Mouse (Mus musculus) layer of hippocampus, adult 2 months (tissue): ENCODE results near the gene Susd4. TPM values are rescaled to one million over a fixed set of nuclear protein-coding genes. Genes with fewer than 3 reads are reported as not detected.

Experiments used
- DNase-seq, 2 experiments: peaks; one replicate each; pipeline ENCODE4 v3.0.0; 2022; ENCODE audit warnings: low spot score in 2 of 2
- H3K27ac ChIP-seq: fragments of 200-600 bp; 2 replicates; pipeline ENCODE4 v1.8.1; 2022
- H3K4me3 ChIP-seq: fragments of 200-600 bp; 2 replicates; pipeline ENCODE4 v1.8.1; 2022; ENCODE audit warnings: mild to moderate bottlenecking
- CTCF ChIP-seq: fragments of 200-600 bp; conservative IDR thresholded peaks from 2 replicates; pipeline ENCODE4 v1.8.1; 2022; ENCODE audit warnings: antibody characterized with exemption, mild to moderate bottlenecking, moderate library complexity
- total RNA-seq, 2 experiments: library from RNA; stranded (reverse); gene quantifications; 2 replicates each; pipeline ENCODE4 v1.2.3; 2021

Susd4 gene
- total RNA-seq, 2 experiments from 2014 or later = 127 to 135 TPM

DNA sequence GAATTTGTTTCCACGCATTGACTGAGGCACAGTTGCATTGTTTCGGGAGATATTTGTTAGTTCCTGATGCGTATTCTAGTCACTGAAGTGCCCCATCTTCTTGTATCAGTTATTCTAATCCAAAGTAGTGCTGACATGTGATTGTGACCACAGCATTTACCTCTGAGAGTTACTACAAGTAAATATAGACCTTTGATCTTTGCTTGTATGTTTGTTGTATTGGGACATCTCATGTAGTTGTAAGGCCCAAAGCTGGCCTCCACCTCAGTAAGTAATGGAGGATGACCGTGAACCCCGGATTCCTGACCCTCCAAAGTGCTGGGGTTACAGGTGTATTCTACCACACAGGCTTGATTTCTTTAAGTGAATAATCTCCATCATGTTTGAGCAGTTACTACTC is 152.5 kb downstream of the Susd4 start:
- no peak for TF ChIP-seq CTCF
- Histone ChIP-seq H3K27ac (no peak overlapping the region), H3K4me3 (no peak overlapping the region)
- DNase-seq = no peak

DNA sequence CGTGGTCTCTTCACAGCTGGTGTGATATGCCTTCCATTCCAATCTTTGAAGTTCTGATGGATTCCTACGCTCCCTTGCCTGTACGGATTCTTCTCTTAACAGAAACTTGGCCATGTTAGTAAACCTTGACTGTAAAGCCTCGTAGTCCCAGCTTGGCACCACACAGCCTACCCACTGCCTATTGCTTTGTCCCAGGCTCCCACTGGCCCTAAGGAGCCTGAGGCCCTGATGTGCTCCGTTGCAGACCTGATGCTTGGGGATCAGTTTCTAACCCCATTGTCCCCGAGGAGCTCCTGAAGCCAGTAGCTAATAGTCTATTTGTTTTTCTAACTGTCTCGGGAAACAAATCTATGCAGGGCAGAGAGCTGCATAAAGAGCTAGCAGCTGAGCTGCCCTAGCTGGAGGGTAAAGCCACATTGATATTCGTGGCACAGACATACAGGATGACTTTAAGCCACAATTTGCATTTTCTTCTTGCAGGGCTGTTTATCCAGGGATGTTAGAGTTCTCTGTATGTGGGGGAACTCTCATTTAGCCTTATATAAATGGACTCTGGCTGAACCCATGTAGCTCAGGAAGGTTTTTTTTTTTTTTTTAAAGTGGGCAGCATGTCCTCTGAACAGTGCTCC is 155.2 kb downstream of the Susd4 start:
- no peak for DNase-seq
- H3K27ac ChIP-seq = no peak overlapping the region
- no peak overlapping the region for H3K4me3 ChIP-seq
- no peak for TF ChIP-seq CTCF

DNA sequence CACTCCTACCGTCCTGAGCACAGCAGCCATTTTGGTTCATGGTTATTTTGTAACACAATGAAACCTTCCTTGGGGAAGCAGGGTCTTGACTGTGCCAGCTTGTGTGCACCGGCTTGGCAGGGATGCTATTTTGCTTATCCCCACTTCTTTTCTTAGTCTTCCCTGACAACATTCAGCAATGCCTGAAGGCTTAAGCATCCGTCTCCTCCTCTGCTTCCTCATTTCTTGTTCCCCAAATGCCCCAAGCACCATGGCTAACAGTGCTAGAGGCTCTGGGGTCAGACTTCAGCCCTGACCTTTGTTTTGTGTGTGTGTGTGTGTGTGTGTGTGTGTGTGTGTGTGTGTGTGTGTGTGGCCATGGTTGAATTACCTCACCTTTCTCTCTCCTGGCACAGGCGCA is 159.2 kb downstream of the Susd4 start:
- Histone ChIP-seq H3K27ac (no peak overlapping the region), H3K4me3 (no peak overlapping the region)
- TF ChIP-seq CTCF = no peak
- no peak for DNase-seq

DNA sequence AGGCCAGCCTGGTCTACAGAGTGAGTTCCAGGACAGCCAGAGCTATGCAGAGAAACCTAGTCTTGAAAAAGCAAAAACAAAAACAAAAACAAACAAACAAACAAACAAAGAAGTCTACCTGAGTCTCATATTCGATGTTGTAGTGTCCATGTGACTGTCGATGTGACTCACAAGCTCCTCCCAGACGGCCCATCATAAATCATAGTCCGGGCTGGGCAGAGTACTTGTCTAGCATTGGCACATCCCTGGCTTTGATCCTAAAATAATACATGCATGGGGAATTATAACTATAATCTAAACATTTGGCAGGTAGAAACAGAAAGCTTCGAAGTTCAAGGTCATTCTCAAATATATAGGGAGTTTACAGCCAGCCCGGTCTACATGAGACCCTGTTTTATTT is 162.8 kb downstream of the Susd4 start:
- no peak for TF ChIP-seq CTCF
- Histone ChIP-seq H3K27ac (no peak overlapping the region), H3K4me3 (no peak overlapping the region)
- no peak for DNase-seq

DNA sequence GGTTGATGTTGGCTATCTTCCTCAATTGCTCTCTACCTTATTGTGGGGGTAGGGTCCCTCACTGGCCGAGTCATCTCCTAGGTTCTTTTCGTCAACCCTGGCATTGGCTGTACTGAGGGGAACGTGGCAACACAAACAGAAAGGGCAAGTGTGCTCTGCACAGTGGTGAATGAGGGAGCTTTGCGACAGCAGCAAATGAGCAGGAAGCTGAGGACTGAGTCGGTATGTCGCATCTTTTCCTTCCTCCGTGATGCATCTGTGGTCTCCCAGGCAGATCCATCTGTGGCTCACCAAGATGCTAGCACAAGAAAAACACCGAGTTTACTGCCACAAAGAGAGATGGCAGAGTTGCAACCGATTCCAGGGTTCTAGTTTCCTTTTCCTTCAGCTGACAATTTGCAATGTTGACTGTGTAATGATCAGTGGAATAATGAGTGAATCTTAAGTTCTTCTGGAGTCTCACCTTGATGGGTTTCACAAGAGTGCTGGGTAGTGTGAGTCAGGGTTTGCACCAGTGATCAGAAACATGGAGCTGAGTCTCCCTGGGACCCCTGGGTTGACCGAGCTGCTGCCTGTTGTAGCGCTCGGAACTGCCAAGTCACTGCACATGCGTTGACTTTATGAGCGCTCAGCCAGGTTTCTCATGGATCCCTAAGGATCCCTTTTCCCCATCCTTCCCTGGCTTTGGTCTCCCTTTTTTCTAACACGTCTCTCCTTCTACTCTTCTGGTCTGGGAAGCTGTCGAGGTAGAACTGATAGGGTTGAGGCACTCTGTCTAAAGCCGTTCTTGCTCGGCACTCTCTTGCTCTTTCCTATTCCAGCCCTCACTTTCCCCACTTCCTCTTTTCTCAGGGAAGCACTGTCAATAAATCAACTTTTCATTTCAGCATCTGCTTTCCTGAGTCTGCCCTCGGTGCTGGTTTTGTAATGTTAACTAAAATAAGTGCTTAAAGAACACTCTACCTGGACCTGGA is 164.5 kb downstream of the Susd4 start:
- Histone ChIP-seq H3K4me3 (no peak overlapping the region), H3K27ac (peak overlapping the region; percentile 39; the same call in 1 of the 2 replicates)
- TF ChIP-seq CTCF = no peak
- no peak for DNase-seq

DNA sequence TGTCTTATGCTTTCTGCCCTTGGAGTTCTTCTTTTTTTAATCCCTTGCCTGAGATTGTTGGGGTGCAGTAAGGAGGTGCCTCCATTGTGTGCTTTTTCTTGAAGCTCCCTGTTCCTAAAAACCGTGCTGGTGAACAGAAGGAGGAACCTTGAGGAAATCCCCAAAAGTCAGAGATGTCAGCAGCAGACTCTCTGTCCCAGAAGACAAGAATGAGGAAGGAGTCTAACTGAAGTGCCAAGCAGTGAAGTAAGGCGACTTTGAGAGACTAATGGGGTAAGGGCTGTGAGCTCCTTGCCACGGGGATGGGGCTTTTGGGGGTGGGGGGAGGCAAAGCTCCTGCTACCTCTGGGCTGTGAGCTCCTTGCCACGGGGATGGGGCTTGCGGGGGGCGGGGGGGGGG is 171.8 kb downstream of the Susd4 start:
- no peak for DNase-seq
- no peak for TF ChIP-seq CTCF
- Histone ChIP-seq H3K27ac (no peak overlapping the region), H3K4me3 (no peak overlapping the region)

DNA sequence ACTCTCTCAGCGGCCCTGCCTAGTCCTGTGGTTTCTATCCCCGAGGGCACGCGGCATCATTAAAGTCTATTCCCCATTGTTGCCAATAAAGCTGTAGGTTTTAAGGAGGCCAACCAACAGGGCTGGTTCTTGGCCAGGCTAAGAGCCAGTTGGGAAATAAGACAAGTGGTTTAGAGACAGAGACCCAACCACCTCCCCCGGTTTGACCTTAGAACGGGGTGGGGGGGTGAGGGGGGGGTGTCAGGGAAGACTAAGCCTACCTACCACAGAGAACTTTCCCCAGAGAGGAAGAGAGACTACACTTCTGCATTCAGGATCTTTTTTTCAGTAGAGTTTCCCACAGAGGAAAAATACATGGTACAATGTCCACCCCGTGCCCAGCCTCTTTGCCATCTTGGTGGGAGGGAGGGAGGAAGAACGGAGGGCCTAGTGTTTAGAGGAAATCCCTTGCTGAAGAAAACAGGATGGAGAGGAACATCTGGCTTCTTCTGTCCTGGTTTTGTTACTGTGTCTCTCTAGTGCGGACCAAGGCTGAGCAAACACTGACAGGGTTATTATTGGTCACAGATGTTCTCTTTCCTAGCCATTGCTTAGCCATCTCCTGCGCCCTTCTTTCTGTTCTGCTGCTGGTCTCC is 173.9 kb downstream of the Susd4 start:
- H3K4me3 ChIP-seq = no peak overlapping the region
- no peak overlapping the region for H3K27ac ChIP-seq
- no peak for DNase-seq
- no peak for TF ChIP-seq CTCF

DNA sequence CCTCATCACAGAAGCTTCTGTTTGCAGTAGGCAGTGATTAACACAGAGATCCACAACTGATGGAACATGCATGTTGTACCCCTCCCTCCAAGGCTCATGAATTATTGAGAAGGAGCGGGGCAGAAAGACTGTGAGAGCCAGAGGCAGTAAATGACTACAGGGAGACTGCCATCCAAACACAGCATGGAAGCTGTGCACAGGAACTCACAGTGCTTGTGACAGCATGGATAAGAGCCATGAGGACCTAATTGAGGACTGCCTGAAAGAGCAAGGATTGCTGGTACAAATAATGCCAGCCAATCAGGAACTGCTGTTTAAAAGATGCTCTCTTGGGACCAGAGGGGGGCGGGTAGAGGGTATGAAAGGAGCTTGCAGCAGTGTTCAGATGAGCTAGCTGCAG is 178.3 kb downstream of the Susd4 start:
- Histone ChIP-seq H3K27ac (no peak overlapping the region), H3K4me3 (no peak overlapping the region)
- no peak for DNase-seq
- no peak for TF ChIP-seq CTCF

DNA sequence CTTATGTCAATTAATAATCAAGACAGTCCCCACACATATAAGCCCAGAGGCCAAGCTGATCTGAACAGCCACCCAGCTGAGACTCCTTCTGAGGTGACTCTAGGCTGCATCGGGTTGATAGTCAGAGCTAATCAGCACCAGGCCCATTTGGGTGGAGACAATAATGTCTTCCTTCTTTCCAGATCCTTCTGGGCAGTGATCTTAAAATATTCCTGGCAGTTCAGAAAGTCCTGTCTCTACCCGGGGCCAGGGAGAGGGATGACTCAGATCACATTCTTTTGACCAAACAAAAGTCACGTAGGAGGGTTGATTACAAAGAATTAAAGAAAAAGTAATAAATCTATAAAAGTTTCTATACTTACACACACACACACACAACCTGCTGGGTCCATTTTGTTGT is 180.3 kb downstream of the Susd4 start:
- no peak for TF ChIP-seq CTCF

DNA sequence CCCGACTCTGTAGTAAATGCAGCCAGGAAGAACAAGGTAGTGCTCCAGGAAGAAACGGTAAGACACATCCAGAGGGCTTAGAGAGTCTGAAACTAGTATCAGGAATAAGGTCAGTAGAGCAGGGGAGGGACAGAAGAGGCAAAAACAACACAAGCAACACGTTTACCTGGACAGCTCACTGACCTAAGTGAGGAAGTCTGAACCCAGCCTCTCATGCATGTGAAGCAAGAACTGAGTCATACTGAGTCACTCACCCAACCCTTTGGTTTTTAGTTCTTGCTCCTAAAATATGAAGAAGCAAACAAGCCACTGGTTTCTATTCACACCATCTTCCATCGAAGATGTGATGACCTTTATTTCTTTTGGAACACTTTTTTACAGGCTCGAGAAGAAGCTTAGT is 181.0 kb downstream of the Susd4 start:
- DNase-seq = no peak
- H3K4me3 ChIP-seq = no peak overlapping the region
- no peak overlapping the region for H3K27ac ChIP-seq
- no peak for TF ChIP-seq CTCF

More for the DNA sequence above, 180.3 kb downstream of the Susd4 start:
- no peak overlapping the region for H3K4me3 ChIP-seq
- H3K27ac ChIP-seq = no peak overlapping the region
- DNase-seq = no peak

DNA sequence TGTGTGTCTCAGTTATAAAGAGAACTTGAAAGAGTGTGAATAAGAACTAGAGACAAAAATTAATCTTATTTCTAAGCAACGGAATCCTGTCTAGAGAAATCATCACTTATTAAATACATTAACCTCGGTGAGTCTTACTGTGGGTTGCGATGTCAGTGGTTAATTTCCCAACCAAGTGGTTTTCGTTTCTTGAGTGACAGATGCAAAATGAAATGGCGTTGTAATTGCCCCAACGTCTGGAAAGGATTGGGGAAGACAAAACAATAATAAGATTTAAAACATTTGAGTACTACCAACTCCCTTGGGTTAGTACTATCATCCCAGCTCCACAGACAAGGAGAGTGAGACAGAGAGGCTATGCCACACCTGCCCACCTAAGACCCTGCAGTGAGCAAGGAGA is 181.9 kb downstream of the Susd4 start:
- DNase-seq = no peak
- TF ChIP-seq CTCF = no peak
- H3K4me3 ChIP-seq = no peak overlapping the region
- no peak overlapping the region for H3K27ac ChIP-seq

Other genes with a start within 250 kb of the Susd4 start
- 10 to 100 TPM; 56.4 to 61.1 TPM for gene Capn2, start 246.3 kb upstream of the Susd4 start, total RNA-seq
- not detected for gene Capn8, start 198.9 kb upstream of the Susd4 start, total RNA-seq
- gene Ccdc185, start 14.7 kb upstream of the Susd4 start, total RNA-seq = under 1 TPM; 0.23 to 0.34 TPM
- under 1 TPM; 0.22 to 0.44 TPM for gene Tlr5, start 190.9 kb downstream of the Susd4 start, total RNA-seq